Mouse (Mus musculus): ENCODE results near the gene Pde1c. TPM values are rescaled to one million over a fixed set of nuclear protein-coding genes. Genes with fewer than 3 reads are reported as not detected.

Gene Pde1c
- polyA plus RNA-seq, 1 experiment, result 1.5 TPM

DNA sequence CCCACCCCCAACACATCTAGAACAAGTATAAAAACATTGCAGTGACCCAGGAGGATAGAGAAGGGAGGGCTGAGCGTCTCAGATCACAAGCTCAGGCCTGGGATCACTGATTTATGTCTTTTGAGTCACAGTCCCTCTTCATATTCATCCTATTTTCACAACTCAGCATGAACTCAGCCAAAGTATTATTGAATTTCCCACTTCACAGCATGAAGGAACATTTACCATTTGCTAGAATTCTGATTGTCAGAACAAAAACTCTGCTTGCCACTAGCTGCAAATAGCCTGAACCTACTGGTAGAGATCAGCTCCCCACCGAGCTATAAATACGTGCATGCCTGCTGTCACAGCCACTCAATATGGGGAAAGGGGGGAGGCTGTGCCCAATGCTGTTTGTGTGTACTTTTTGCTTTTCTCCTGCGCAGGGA is 492.5 kb downstream of the Pde1c start:
- no peak overlapping the region for H3K27ac ChIP-seq (ENCODE audit: control insufficient read depth, insufficient read depth, low read depth, low read length, poor library complexity)
- H3K4me3 ChIP-seq (replicated peaks; ENCODE audit: control insufficient read depth, low read depth, low read length), result no peak overlapping the region
- TF ChIP-seq POLR2A (IDR thresholded peaks at IDR 0.05; ENCODE audit: borderline replicate concordance, control insufficient read depth, low read depth, low read length) (no peak), CTCF (IDR thresholded peaks at IDR 0.05; ENCODE audit: control insufficient read depth, insufficient read depth, low read length) (no peak)
- WGBS, result 68% methylated on average over 4 of the region's 4 CpGs
- no peaks in the 10 kb centered on the region for H3K4me1 ChIP-seq (ENCODE audit: control insufficient read depth, insufficient read depth, low read length)

DNA sequence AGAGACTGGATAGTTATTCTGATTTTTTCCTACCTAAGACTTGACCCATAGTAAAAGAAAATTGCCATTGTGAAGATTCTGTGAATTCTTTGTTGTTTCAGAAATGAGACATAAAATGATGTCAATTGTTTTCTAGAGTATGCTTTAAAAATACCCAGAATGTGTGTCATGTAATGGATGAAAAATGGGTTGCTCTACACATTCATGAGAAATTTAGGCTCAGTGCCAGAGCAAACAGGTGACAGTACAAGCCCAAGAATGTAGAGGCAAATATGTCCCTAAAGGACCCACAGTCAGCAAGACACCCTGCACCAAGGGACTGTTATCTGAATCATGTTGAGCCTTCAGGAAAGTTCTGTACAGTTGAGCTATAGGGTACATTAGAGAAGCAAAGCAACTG is 500.4 kb downstream of the Pde1c start:
- no peak for TF ChIP-seq POLR2A (IDR thresholded peaks at IDR 0.05; ENCODE audit: borderline replicate concordance, control insufficient read depth, low read depth, low read length)
- Histone ChIP-seq H3K27ac (ENCODE audit: control insufficient read depth, insufficient read depth, low read depth, low read length, poor library complexity) (no peak overlapping the region), H3K4me3 (replicated peaks; ENCODE audit: control insufficient read depth, low read depth, low read length) (no peak overlapping the region), H3K4me1 (ENCODE audit: control insufficient read depth, insufficient read depth, low read length) (no peaks in the 10 kb centered on the region)

DNA sequence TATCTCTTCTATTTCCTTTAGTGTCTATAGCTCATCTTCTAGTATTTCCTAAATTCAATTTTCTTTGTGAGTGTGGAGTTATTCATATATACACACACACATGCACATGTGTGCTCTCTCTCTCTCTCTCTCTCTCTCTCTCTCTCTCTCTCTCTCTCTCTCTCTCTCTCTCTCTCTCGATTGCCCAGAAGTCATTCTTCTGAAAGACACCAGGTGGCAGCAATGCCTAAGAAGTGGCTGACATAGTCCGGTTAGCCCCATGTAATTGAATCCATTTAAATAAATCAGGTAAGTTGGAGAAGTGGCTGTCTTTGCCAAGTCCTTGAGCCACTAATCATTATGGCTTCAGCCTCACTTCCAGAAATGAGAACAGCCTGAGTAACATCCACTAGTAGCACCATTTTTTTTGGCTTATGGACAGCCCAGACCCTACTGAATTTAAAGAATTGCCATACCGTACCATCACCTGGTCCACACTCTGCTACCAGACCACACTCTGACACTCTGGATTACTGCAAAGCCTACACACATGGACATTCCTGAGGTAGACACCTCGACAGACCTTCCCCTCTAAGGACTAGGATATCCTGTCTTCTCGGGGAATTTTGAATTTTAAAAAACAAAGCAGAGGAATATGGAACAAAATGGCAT is 502.1 kb downstream of the Pde1c start:
- no peak for TF ChIP-seq POLR2A (IDR thresholded peaks at IDR 0.05; ENCODE audit: borderline replicate concordance, control insufficient read depth, low read depth, low read length)
- no peak for TF ChIP-seq CTCF (IDR thresholded peaks at IDR 0.05; ENCODE audit: control insufficient read depth, insufficient read depth, low read length)
- 32% methylated on average over 5 of the region's 5 CpGs for WGBS
- no peaks in the 10 kb centered on the region for H3K4me1 ChIP-seq (ENCODE audit: control insufficient read depth, insufficient read depth, low read length)
- no peak overlapping the region for H3K4me3 ChIP-seq (replicated peaks; ENCODE audit: control insufficient read depth, low read depth, low read length)
- H3K27ac ChIP-seq (ENCODE audit: control insufficient read depth, insufficient read depth, low read depth, low read length, poor library complexity), result no peak overlapping the region

DNA sequence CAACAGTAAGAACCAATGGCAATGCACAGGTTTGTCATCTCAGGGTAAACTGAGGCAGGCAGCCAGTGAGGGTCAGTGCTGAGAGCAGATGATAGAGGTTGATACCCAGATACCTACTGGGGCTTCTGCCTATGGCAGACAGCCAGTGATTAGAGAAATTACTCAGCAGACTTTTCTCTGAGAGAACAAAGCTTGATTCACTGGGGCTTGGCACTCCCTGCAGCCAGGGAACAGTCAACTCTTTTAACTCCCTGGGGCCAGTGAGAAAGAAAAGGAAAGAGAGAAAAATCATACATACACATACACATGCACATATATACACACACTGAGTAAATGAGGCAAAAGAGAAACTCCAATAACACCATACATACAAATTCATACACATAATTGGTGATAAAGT is 505.2 kb downstream of the Pde1c start:
- no peaks in the 10 kb centered on the region for H3K4me1 ChIP-seq (ENCODE audit: control insufficient read depth, insufficient read depth, low read length)
- H3K27ac ChIP-seq (ENCODE audit: control insufficient read depth, insufficient read depth, low read depth, low read length, poor library complexity), result no peak overlapping the region
- no peak overlapping the region for H3K4me3 ChIP-seq (replicated peaks; ENCODE audit: control insufficient read depth, low read depth, low read length)
- TF ChIP-seq POLR2A (IDR thresholded peaks at IDR 0.05; ENCODE audit: borderline replicate concordance, control insufficient read depth, low read depth, low read length) (no peak), CTCF (IDR thresholded peaks at IDR 0.05; ENCODE audit: control insufficient read depth, insufficient read depth, low read length) (no peak)

DNA sequence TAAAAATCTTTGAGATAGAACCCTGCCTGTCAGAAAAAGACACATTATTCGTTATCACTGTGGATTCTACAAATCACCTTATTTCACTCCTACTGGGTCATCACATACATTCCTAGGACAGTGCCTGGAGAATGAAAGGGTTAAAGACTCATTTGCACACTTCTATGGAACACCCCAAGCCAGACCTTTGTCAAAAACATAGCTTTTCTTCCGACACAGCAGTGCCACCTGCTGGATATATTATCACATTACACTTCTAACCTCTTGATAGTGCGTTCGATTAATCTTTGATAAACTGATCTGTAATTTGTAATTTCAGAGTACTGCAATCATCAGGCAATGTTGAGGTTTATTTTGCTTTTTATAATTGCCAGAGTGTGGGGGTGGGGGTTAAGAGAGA is 519.8 kb downstream of the Pde1c start:
- TF ChIP-seq CTCF (IDR thresholded peaks at IDR 0.05; ENCODE audit: control insufficient read depth, insufficient read depth, low read length), result no peak
- TF ChIP-seq POLR2A (IDR thresholded peaks at IDR 0.05; ENCODE audit: borderline replicate concordance, control insufficient read depth, low read depth, low read length), result no peak
- no peaks in the 10 kb centered on the region for H3K4me1 ChIP-seq (ENCODE audit: control insufficient read depth, insufficient read depth, low read length)
- no peak overlapping the region for H3K27ac ChIP-seq (ENCODE audit: control insufficient read depth, insufficient read depth, low read depth, low read length, poor library complexity)
- no peak overlapping the region for H3K4me3 ChIP-seq (replicated peaks; ENCODE audit: control insufficient read depth, low read depth, low read length)
- WGBS, result 26% methylated on average over 4 of the region's 4 CpGs

DNA sequence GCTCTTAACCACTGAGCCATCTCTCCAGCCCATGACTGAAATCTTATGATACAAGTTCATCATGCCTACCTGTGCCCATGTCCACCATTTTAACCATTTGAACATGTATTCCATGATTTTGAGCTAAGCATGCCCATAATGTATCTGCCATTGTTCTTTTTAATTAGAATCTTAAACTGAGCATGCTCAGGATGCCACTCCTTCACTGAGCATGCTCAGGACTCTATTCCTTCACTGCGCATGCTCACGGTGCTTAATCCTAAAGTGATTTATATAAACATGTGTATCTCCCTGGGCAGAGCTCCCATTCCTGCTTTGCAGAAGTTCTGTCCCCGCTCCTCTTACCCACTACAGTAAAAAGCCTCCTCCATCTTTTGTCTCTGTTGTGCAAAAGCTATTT is 520.3 kb downstream of the Pde1c start:
- Histone ChIP-seq H3K4me1 (ENCODE audit: control insufficient read depth, insufficient read depth, low read length) (no peaks in the 10 kb centered on the region), H3K27ac (ENCODE audit: control insufficient read depth, insufficient read depth, low read depth, low read length, poor library complexity) (no peak overlapping the region), H3K4me3 (replicated peaks; ENCODE audit: control insufficient read depth, low read depth, low read length) (no peak overlapping the region)
- WGBS, result 78% methylated on average over 3 of the region's 3 CpGs
- TF ChIP-seq POLR2A (IDR thresholded peaks at IDR 0.05; ENCODE audit: borderline replicate concordance, control insufficient read depth, low read depth, low read length), result no peak
- no peak for TF ChIP-seq CTCF (IDR thresholded peaks at IDR 0.05; ENCODE audit: control insufficient read depth, insufficient read depth, low read length)

DNA sequence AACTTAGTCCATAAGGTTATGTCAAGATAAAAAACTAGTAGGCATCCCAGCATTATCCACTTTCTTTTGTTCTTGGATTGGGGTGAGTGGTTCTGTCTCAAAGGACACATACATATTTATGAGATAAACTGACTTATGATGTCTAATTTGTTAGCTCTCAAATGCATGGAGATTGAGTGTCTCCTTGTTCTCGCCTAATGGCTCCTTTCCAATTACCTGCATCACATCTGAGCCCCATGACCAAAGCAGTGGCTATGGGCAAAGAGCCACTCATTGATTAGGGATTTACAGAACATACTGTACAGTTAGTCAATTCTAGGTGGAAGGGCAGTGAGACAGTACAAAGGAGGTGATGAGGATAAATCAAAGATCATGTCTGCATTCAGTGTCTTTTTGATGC is 524.2 kb downstream of the Pde1c start:
- 67% methylated on average over 1 of the region's 1 CpGs for WGBS

DNA sequence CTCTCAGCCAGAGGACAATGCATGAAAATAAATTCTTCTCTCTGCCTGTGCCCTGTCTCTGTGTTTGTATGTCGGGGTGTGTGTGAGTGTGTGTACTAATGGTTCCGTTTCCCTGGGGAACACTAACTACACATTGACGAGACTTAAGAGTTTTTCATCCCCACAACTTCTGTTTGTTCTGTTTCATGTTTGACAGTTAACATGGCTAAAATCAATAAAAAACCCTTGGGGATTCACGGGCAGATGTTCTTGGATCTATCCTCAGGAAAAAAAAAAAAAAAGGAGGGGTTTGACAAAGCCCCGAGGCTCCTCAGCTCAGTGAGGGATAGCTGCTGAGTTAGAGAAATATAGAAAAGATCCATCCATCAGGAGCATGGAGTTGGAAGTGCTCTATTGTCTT is 524.6 kb downstream of the Pde1c start:
- Histone ChIP-seq H3K4me3 (replicated peaks; ENCODE audit: control insufficient read depth, low read depth, low read length) (no peak overlapping the region), H3K4me1 (ENCODE audit: control insufficient read depth, insufficient read depth, low read length) (no peaks in the 10 kb centered on the region), H3K27ac (ENCODE audit: control insufficient read depth, insufficient read depth, low read depth, low read length, poor library complexity) (no peak overlapping the region)
- 74% methylated on average over 5 of the region's 5 CpGs for WGBS
- TF ChIP-seq CTCF (IDR thresholded peaks at IDR 0.05; ENCODE audit: control insufficient read depth, insufficient read depth, low read length), result no peak
- TF ChIP-seq POLR2A (IDR thresholded peaks at IDR 0.05; ENCODE audit: borderline replicate concordance, control insufficient read depth, low read depth, low read length), result no peak

More for the DNA sequence above, 524.2 kb downstream of the Pde1c start:
- Histone ChIP-seq H3K4me3 (replicated peaks; ENCODE audit: control insufficient read depth, low read depth, low read length) (no peak overlapping the region), H3K27ac (ENCODE audit: control insufficient read depth, insufficient read depth, low read depth, low read length, poor library complexity) (no peak overlapping the region), H3K4me1 (ENCODE audit: control insufficient read depth, insufficient read depth, low read length) (no peaks in the 10 kb centered on the region)
- no peak for TF ChIP-seq POLR2A (IDR thresholded peaks at IDR 0.05; ENCODE audit: borderline replicate concordance, control insufficient read depth, low read depth, low read length)
- no peak for TF ChIP-seq CTCF (IDR thresholded peaks at IDR 0.05; ENCODE audit: control insufficient read depth, insufficient read depth, low read length)

DNA sequence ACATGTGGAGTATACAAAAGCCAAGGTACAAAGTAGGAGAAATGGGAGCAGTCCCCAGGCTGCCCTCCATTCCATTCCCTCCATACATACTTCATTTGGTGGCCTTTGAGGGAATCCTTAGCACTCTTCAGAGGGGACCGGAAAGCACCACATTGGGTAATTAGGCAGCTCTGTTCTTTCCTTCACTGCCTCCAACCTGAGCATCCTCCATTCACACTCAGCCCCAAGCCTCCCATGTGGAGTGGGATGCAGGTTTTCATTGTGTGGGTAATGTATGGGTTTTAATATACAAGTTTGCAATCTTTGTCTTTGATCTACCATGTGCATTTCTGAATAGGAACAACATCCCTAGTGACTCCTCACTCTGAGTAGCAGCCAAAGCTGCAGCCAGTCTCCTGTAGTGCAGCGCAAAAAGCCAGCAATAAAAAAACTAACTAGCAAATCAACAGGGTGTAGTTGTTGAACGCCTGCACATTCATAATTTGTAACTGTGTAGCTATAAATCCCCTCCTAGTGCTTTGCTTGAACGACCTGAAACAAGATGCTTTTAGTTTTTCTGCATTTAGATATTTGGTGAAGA is 529.3 kb downstream of the Pde1c start:
- H3K27ac ChIP-seq (ENCODE audit: control insufficient read depth, insufficient read depth, low read depth, low read length, poor library complexity), result no peak overlapping the region
- no peak for TF ChIP-seq POLR2A (IDR thresholded peaks at IDR 0.05; ENCODE audit: borderline replicate concordance, control insufficient read depth, low read depth, low read length)
- no peak overlapping the region for H3K4me3 ChIP-seq (replicated peaks; ENCODE audit: control insufficient read depth, low read depth, low read length)
- WGBS, result 65% methylated on average over 4 of the region's 4 CpGs
- H3K4me1 ChIP-seq (ENCODE audit: control insufficient read depth, insufficient read depth, low read length), result no peaks in the 10 kb centered on the region
